Mouse (Mus musculus) cerebellum, adult 8-10 months (tissue): ENCODE results near the gene Icam2.
"Not testable (repeated sequence)": the region's sequence is repeated elsewhere in the genome, so short reads cannot be mapped to it uniquely, and the experiment has no call there.

Experiments used
- DNase-seq: peaks from one replicate; pipeline ENCODE4 v3.0.0; 2022

Gene Icam2

GRCm38 (mm10) chr11:106339323-106339722 lies 48.6 kb downstream of the Icam2 start:
- DNase-seq, result not testable (repeated sequence)

- DNase-seq, result no peak
Observed at GRCm38 (mm10) chr11:106338870-106339269, 49.0 kb downstream of the Icam2 start.

GRCm38 (mm10) chr11:106338029-106338428 lies 49.8 kb downstream of the Icam2 start:
- no peak for DNase-seq

GRCm38 (mm10) chr11:106334066-106334465 lies 53.8 kb downstream of the Icam2 start:
- DNase-seq, result no peak

GRCm38 (mm10) chr11:106332458-106332857 lies 55.4 kb downstream of the Icam2 start:
- no peak for DNase-seq

GRCm38 (mm10) chr11:106329682-106330081 lies 58.2 kb downstream of the Icam2 start:
- no peak for DNase-seq

- DNase-seq, result no peak
Observed at GRCm38 (mm10) chr11:106329128-106329527, 58.7 kb downstream of the Icam2 start.

- no peak for DNase-seq
Observed at GRCm38 (mm10) chr11:106328521-106328920, 59.4 kb downstream of the Icam2 start.
